Mouse (Mus musculus) WW6 (cell line): Measurements from ENCODE around the gene Sec14l4.
"Not testable (repeated sequence)": the region's sequence is repeated elsewhere in the genome, so short reads cannot be mapped to it uniquely, and the experiment has no call there.

ENCODE experiments used
- DNase-seq: peaks from one replicate; pipeline ENCODE4 v3.0.0-alpha.2; 2013; ENCODE audit warnings: low read depth, low spot score

The Sec14l4 gene

GRCm38 (mm10) chr11:4031126-4031941, at the start of gene Sec14l4:
Sec14l4 (plus strand) TSS chr11:4031462.
- no peak for DNase-seq

- no peak for DNase-seq
Observed at GRCm38 (mm10) chr11:3981536-3981935, 49.7 kb upstream of the Sec14l4 start.

- no peak for DNase-seq
Observed at GRCm38 (mm10) chr11:3982275-3983209, 48.7 kb upstream of the Sec14l4 start.

GRCm38 (mm10) chr11:3983291-3983862, 47.9 kb upstream of the Sec14l4 start, which contains the start of gene Gal3st1:
Gal3st1 (plus strand) TSS chr11:3983636.
- no peak for DNase-seq

- no peak for DNase-seq
Observed at GRCm38 (mm10) chr11:3983863-3984745, 47.2 kb upstream of the Sec14l4 start.

- DNase-seq, result no peak
Observed at GRCm38 (mm10) chr11:3989748-3990147, 41.5 kb upstream of the Sec14l4 start.

GRCm38 (mm10) chr11:3993132-3993531, 38.1 kb upstream of the Sec14l4 start:
- no peak for DNase-seq

GRCm38 (mm10) chr11:3993914-3994313, 37.3 kb upstream of the Sec14l4 start:
- no peak for DNase-seq

GRCm38 (mm10) chr11:3995511-3995910, 35.8 kb upstream of the Sec14l4 start:
- no peak for DNase-seq

GRCm38 (mm10) chr11:3996840-3997239, 34.4 kb upstream of the Sec14l4 start:
- DNase-seq, result no peak

- no peak for DNase-seq
Observed at GRCm38 (mm10) chr11:3997978-3998720, 33.1 kb upstream of the Sec14l4 start.

GRCm38 (mm10) chr11:3999547-3999946, 31.7 kb upstream of the Sec14l4 start:
- DNase-seq, result no peak

GRCm38 (mm10) chr11:4001603-4002002, 29.7 kb upstream of the Sec14l4 start:
- DNase-seq, result no peak

GRCm38 (mm10) chr11:4005220-4005805, 25.9 kb upstream of the Sec14l4 start:
- no peak for DNase-seq

GRCm38 (mm10) chr11:4006462-4006861, 24.8 kb upstream of the Sec14l4 start:
- no peak for DNase-seq

- DNase-seq, result no peak
Observed at GRCm38 (mm10) chr11:4012616-4013015, 18.6 kb upstream of the Sec14l4 start.

GRCm38 (mm10) chr11:4015796-4016195, 15.5 kb upstream of the Sec14l4 start:
- DNase-seq, result not testable (repeated sequence)

- not testable (repeated sequence) for DNase-seq
Observed at GRCm38 (mm10) chr11:4022111-4022510, 9.2 kb upstream of the Sec14l4 start.

- no peak for DNase-seq
Observed at GRCm38 (mm10) chr11:4023321-4023720, 7.9 kb upstream of the Sec14l4 start.

GRCm38 (mm10) chr11:4027066-4027465, 4.2 kb upstream of the Sec14l4 start:
- no peak for DNase-seq
